Mouse (Mus musculus) C2C12 (cell line): Measurements from ENCODE around the gene Ripor3. TPM values are rescaled to one million over a fixed set of nuclear protein-coding genes. Genes with fewer than 3 reads are reported as not detected.

Experiments
- H3K27me3 ChIP-seq: one replicate; pipeline ENCODE4 v1.6.1; 2011; ENCODE audit not compliant: control insufficient read depth, insufficient read depth, insufficient read length
- H3K36me3 ChIP-seq: one replicate; pipeline ENCODE4 v1.6.1; 2011; ENCODE audit not compliant: control insufficient read depth, insufficient read depth
- H3K4me3 ChIP-seq: one replicate; pipeline ENCODE4 v1.5.1; 2011; ENCODE audit warnings: mild to moderate bottlenecking, control low read depth; ENCODE audit not compliant: poor library complexity, insufficient read depth, severe bottlenecking
- H3K79me2 ChIP-seq: one replicate; pipeline ENCODE4 v1.6.1; 2011; ENCODE audit not compliant: control insufficient read depth, insufficient read depth
- H3K79me3 ChIP-seq: one replicate; pipeline ENCODE4 v1.6.1; 2011; ENCODE audit warnings: low read depth, control low read depth
- H3ac ChIP-seq: one replicate; pipeline ENCODE3; 2011; ENCODE audit warnings: low read depth; ENCODE audit not compliant: control insufficient read depth, insufficient read length
- CEBPB ChIP-seq: IDR thresholded peaks from one replicate; pipeline ENCODE4 v1.6.1; 2011; ENCODE audit warnings: low read depth, mild to moderate bottlenecking, control low read depth, moderate library complexity
- CTCF ChIP-seq: IDR thresholded peaks from one replicate; pipeline ENCODE4 v1.5.1; 2011; ENCODE audit not compliant: control insufficient read depth, insufficient read depth, insufficient read length
- FOSL1 ChIP-seq: IDR thresholded peaks from one replicate; pipeline ENCODE4 v1.8.0; 2011; ENCODE audit warnings: mild to moderate bottlenecking, low read length; ENCODE audit not compliant: poor library complexity, insufficient read depth, severe bottlenecking
- MAX ChIP-seq: IDR thresholded peaks from one replicate; pipeline ENCODE4 v1.6.1; 2011; ENCODE audit warnings: mild to moderate bottlenecking, control low read depth
- MYOD1 ChIP-seq: IDR thresholded peaks from one replicate; pipeline ENCODE4 v1.6.1; 2011; ENCODE audit warnings: low read depth; ENCODE audit not compliant: control insufficient read depth, insufficient read length
- MYOG ChIP-seq: IDR thresholded peaks from one replicate; pipeline ENCODE4 v1.6.1; 2011; ENCODE audit not compliant: control insufficient read depth, insufficient read length; ENCODE audit errors: extremely low read depth
- USF1 ChIP-seq: IDR thresholded peaks from one replicate; pipeline ENCODE4 v1.6.1; 2011; ENCODE audit warnings: low read depth, mild to moderate bottlenecking, control low read depth, moderate library complexity
- polyA plus RNA-seq: library from polyadenylated mRNA; unstranded; fragments of >200 nt; fragmentation: generic; extraction: Trizol; gene quantifications from one replicate; pipeline ENCODE4 v1.2.1, GENCODE M21; 2012; ENCODE audit warnings: missing spikeins

Ripor3 gene
- polyA plus RNA-seq, 1 experiment, result 0.04 TPM

GRCm38 (mm10) chr2:168054142-168054541 lies 43.7 kb upstream of the Ripor3 start:
- Histone ChIP-seq H3K79me3 (no peaks in the 10 kb centered on the region), H3ac (no peak overlapping the region), H3K4me3 (no peak overlapping the region), H3K27me3 (peaks cover 27% of the 10 kb centered on the region), H3K36me3 (no peaks in the 10 kb centered on the region), H3K79me2 (no peaks in the 10 kb centered on the region)
- TF ChIP-seq CEBPB, result no peak
- TF ChIP-seq USF1, result no peak
- TF ChIP-seq MAX, result no peak
- TF ChIP-seq FOSL1, result no peak
- no peak for TF ChIP-seq MYOD1
- TF ChIP-seq MYOG, result no peak
- no peak for TF ChIP-seq CTCF

GRCm38 (mm10) chr2:168052689-168053088 lies 42.3 kb upstream of the Ripor3 start:
- H3ac ChIP-seq, result no peak overlapping the region
- no peak overlapping the region for H3K4me3 ChIP-seq
- TF ChIP-seq MAX, result no peak
- peak; percentile 52 for TF ChIP-seq CTCF
- peaks cover 36% of the 10 kb centered on the region for H3K27me3 ChIP-seq
- H3K79me3 ChIP-seq, result no peaks in the 10 kb centered on the region
- no peaks in the 10 kb centered on the region for H3K79me2 ChIP-seq
- H3K36me3 ChIP-seq, result no peaks in the 10 kb centered on the region

- TF ChIP-seq MAX (no peak), CTCF (no peak), MYOD1 (no peak), FOSL1 (no peak), MYOG (no peak), USF1 (no peak), CEBPB (no peak)
- H3K79me3 ChIP-seq, result no peaks in the 10 kb centered on the region
- H3K27me3 ChIP-seq, result peaks cover 40% of the 10 kb centered on the region
- no peaks in the 10 kb centered on the region for H3K36me3 ChIP-seq
- H3ac ChIP-seq, result no peak overlapping the region
- no peak overlapping the region for H3K4me3 ChIP-seq
- H3K79me2 ChIP-seq, result no peaks in the 10 kb centered on the region
Observed at GRCm38 (mm10) chr2:168052156-168052555, 41.7 kb upstream of the Ripor3 start.

- Histone ChIP-seq H3K79me3 (no peaks in the 10 kb centered on the region), H3K27me3 (peaks cover 42% of the 10 kb centered on the region), H3ac (peak overlapping the region; percentile 34), H3K79me2 (no peaks in the 10 kb centered on the region), H3K4me3 (no peak overlapping the region), H3K36me3 (no peaks in the 10 kb centered on the region)
- TF ChIP-seq MYOG, result no peak
- no peak for TF ChIP-seq USF1
- no peak for TF ChIP-seq MAX
- TF ChIP-seq FOSL1, result no peak
- no peak for TF ChIP-seq MYOD1
- TF ChIP-seq CTCF, result no peak
- no peak for TF ChIP-seq CEBPB
Observed at GRCm38 (mm10) chr2:168050000-168050942, 39.9 kb upstream of the Ripor3 start.

GRCm38 (mm10) chr2:168049002-168049635 lies 38.7 kb upstream of the Ripor3 start:
- TF ChIP-seq CEBPB (no peak), CTCF (no peak), USF1 (no peak), MYOG (no peak), MAX (no peak), MYOD1 (no peak), FOSL1 (no peak)
- Histone ChIP-seq H3K79me3 (no peaks in the 10 kb centered on the region), H3K27me3 (peaks cover 52% of the 10 kb centered on the region), H3K4me3 (no peak overlapping the region), H3K36me3 (no peaks in the 10 kb centered on the region), H3ac (no peak overlapping the region), H3K79me2 (no peaks in the 10 kb centered on the region)

- no peaks in the 10 kb centered on the region for H3K79me3 ChIP-seq
- no peak for TF ChIP-seq MYOG
- no peak for TF ChIP-seq USF1
- TF ChIP-seq MAX, result no peak
- TF ChIP-seq MYOD1, result no peak
- no peak for TF ChIP-seq FOSL1
- TF ChIP-seq CEBPB, result no peak
- no peak for TF ChIP-seq CTCF
- no peak overlapping the region for H3ac ChIP-seq
- no peaks in the 10 kb centered on the region for H3K79me2 ChIP-seq
- H3K4me3 ChIP-seq, result no peak overlapping the region
- H3K36me3 ChIP-seq, result no peaks in the 10 kb centered on the region
- H3K27me3 ChIP-seq, result peaks cover 60% of the 10 kb centered on the region
Observed at GRCm38 (mm10) chr2:168046467-168046866, 36.0 kb upstream of the Ripor3 start.
